Mouse (Mus musculus) kidney, embryonic 14.5 days (tissue): ENCODE data around the gene Lrrc3. TPM values are rescaled to one million over a fixed set of nuclear protein-coding genes. Genes with fewer than 3 reads are reported as not detected.

Experiments
- polyA plus RNA-seq: library from polyadenylated mRNA; unstranded; fragments of >200 nt; fragmentation: Nextera tagmentation; extraction: Ambion mirVana; gene quantifications from 2 replicates; pipeline ENCODE4 v1.2.1, GENCODE M21; 2014

Lrrc3 gene
- polyA plus RNA-seq, 1 experiment from 2014 or later = 3.3 TPM

Other genes starting within 250 kb of the Lrrc3 start
- gene Tspear, start 216.0 kb downstream of the Lrrc3 start, polyA plus RNA-seq = 0.41 and 0.74 TPM in 2 replicates
- not detected in 2 replicates for gene Gm19402, start 211.8 kb downstream of the Lrrc3 start, polyA plus RNA-seq
- not detected in 2 replicates for gene Gm9508, start 205.3 kb downstream of the Lrrc3 start, polyA plus RNA-seq
- gene Gm10272, start 195.9 kb downstream of the Lrrc3 start, polyA plus RNA-seq = not detected in 2 replicates
- not detected in 2 replicates for gene Gm10024, start 191.1 kb downstream of the Lrrc3 start, polyA plus RNA-seq
- gene Gm10142, start 186.7 kb downstream of the Lrrc3 start, polyA plus RNA-seq = not detected in 2 replicates
- not detected in 2 replicates for gene Krtap12-1, start 181.9 kb downstream of the Lrrc3 start, polyA plus RNA-seq
- not detected in 2 replicates for gene Gm10100, start 176.1 kb downstream of the Lrrc3 start, polyA plus RNA-seq
- not detected in 2 replicates for gene Gm18596, start 159.9 kb downstream of the Lrrc3 start, polyA plus RNA-seq
- gene Gm9736, start 151.2 kb downstream of the Lrrc3 start, polyA plus RNA-seq = not detected in 2 replicates
- not detected in 2 replicates for gene Gm3233, start 142.9 kb downstream of the Lrrc3 start, polyA plus RNA-seq
- gene Gm3238, start 131.2 kb downstream of the Lrrc3 start, polyA plus RNA-seq = not detected in 2 replicates
- gene Gm7138, start 125.6 kb downstream of the Lrrc3 start, polyA plus RNA-seq = not detected in 2 replicates
- not detected in 2 replicates for gene Gm3250, start 120.0 kb downstream of the Lrrc3 start, polyA plus RNA-seq
- gene Gm7137, start 114.3 kb downstream of the Lrrc3 start, polyA plus RNA-seq = not detected in 2 replicates
- gene Gm9639, start 107.5 kb downstream of the Lrrc3 start, polyA plus RNA-seq = not detected in 2 replicates
- not detected in 2 replicates for gene Gm19668, start 103.4 kb downstream of the Lrrc3 start, polyA plus RNA-seq
- not detected in 2 replicates for gene Gm9507, start 90.7 kb downstream of the Lrrc3 start, polyA plus RNA-seq
- not detected in 2 replicates for gene Gm2696, start 87.9 kb downstream of the Lrrc3 start, polyA plus RNA-seq
- not detected in 2 replicates for gene Krtap10-4, start 75.4 kb downstream of the Lrrc3 start, polyA plus RNA-seq
- gene Krtap10-10, start 66.6 kb downstream of the Lrrc3 start, polyA plus RNA-seq = not detected in 2 replicates
- gene Gm36176, start 55.7 kb downstream of the Lrrc3 start, polyA plus RNA-seq = not detected in 2 replicates
- gene Gm10318, start 49.7 kb downstream of the Lrrc3 start, polyA plus RNA-seq = not detected in 2 replicates
- gene Gm3285, start 40.6 kb downstream of the Lrrc3 start, polyA plus RNA-seq = not detected in 2 replicates
- gene Trpm2, start 68.0 kb upstream of the Lrrc3 start, polyA plus RNA-seq = 0.27 and 0.54 TPM in 2 replicates
- gene 1810043G02Rik, start 76.0 kb upstream of the Lrrc3 start, polyA plus RNA-seq = 26.4 and 35.8 TPM in 2 replicates
- 91.2 and 118 TPM in 2 replicates for gene Pfkl, start 107.5 kb upstream of the Lrrc3 start, polyA plus RNA-seq
- 0.41 and 0.66 TPM in 2 replicates for gene Dnmt3l, start 139.4 kb upstream of the Lrrc3 start, polyA plus RNA-seq
- 1.2 and 1.5 TPM in 2 replicates for gene Aire, start 141.1 kb upstream of the Lrrc3 start, polyA plus RNA-seq
- gene Icosl, start 166.8 kb upstream of the Lrrc3 start, polyA plus RNA-seq = 3.8 and 4.8 TPM in 2 replicates